Mouse (Mus musculus): ENCODE results near the gene Asf1b.

Gene Asf1b

GRCm38 (mm10) chr8:84019738-84020137 is 64.4 kb downstream of the Asf1b start:
- no peak for DNase-seq (ENCODE audit: low spot score in 2 of 2)

Measured in spleen, postnatal 4 days (tissue).